Mouse (Mus musculus): ENCODE data around the gene Emid1.
"Not testable (repeated sequence)": the region's sequence is repeated elsewhere in the genome, so short reads cannot be mapped to it uniquely, and the experiment has no call there.

The Emid1 gene

DNA sequence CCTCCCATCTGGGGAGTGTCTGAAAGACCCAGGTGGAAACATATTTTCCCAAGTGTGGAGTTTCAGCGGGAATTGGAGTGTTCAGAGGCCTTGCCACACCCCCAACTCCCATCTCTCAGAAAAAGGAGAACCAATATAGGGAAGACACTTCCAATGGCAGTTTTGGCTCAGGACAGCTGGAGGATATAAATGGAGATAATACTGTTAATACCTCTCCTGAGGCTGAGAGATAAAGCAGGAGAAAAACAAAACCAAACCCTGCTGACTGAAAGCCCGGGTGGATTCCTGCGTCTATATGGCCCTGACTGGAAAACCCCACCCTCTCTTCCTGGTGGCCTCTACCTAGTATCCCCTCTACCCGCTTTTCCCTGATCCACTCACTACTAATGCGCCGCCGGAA, 49.7 kb downstream of the Emid1 start:
- DNase-seq = no peak

DNA sequence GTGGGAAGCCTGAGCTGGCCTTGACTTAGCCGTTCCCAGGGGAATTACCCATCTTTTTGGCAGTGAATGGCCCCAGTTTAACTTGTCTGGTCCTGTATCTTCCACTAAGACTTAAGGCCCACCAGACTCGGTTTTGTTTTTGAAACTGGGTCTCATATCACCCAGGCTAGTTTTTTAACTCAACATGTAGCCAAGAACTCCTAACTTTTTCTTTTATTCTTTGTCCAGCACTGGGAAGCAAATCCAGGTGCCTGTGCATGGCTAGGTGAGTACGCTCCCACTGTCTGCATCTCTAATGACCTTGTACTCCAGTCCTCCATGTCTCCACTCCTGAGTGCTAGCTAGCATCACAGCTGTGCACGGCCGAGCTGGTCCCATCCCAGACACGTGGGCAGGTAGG, 50.4 kb downstream of the Emid1 start:
- DNase-seq = peak; percentile 31

DNA sequence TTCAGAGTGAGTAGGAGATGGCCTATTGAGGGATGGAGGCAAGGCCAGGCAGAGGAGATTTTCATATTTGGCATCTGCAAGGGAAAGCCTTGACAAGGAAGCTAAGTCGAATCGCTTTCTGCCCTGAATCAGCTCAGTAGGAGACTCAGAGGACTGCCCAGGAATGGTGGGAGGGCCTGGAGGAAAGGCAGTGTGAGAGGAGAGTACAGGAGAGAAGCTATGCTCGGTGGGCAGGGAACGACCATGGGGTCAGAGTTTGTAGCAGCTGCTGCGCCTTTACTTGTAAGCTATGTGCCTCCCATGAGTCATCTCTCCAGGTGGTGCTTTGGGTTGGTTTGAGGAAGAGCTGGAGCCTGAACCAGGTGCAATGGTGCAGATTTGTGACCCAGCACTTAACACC, 51.3 kb downstream of the Emid1 start:
- DNase-seq = peak; percentile 45

DNA sequence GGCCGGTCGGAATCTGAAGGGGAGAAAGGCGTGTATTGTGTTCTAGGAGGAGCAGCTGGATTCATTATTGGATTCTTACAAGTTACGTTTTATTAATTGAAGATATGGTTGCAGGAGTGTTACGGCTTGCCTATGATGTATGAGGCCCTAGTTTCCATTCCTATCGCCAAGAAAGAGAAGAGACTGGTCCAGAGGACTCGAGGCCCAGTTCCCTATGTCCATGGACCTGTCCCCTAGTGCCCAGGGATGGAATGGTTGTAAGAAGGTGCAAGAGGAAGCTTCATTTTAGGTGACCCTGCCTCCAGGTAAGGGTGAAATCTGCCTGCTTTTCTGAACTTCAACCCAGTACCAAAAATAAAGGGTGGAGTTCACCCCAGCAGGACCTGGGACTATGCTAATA, 51.8 kb downstream of the Emid1 start:
- DNase-seq = peak; percentile 42

DNA sequence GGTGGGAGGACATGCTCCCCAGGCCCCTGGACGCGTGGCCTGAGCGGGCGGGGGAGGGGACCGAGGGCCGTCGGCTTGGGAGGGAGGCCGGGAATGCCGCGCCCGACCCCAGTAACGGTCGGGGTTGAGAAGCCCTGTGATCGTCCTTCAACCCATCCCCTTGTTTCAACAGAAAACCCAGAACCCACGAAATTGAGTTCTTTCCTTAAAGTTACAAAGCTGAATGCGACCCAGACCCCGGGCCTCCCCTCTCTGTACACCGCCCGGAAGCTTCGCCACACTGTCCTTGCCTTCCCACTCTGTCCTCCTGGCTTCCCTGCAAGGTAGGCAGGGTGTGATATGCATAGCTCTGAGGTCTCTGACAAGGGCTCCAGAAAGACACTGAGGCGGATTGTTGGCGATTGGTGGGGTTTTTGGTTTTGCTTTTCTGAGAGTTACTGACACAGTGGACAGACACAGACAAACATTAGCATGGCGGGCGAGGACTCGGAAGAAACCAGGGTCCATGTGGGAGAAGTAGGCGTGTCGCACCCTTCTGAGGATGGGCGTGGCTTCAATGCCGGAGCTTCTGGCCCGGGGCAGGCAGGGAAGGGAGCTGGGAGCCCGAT, 52.4 kb downstream of the Emid1 start:
- peak; percentile 80 for DNase-seq

DNA sequence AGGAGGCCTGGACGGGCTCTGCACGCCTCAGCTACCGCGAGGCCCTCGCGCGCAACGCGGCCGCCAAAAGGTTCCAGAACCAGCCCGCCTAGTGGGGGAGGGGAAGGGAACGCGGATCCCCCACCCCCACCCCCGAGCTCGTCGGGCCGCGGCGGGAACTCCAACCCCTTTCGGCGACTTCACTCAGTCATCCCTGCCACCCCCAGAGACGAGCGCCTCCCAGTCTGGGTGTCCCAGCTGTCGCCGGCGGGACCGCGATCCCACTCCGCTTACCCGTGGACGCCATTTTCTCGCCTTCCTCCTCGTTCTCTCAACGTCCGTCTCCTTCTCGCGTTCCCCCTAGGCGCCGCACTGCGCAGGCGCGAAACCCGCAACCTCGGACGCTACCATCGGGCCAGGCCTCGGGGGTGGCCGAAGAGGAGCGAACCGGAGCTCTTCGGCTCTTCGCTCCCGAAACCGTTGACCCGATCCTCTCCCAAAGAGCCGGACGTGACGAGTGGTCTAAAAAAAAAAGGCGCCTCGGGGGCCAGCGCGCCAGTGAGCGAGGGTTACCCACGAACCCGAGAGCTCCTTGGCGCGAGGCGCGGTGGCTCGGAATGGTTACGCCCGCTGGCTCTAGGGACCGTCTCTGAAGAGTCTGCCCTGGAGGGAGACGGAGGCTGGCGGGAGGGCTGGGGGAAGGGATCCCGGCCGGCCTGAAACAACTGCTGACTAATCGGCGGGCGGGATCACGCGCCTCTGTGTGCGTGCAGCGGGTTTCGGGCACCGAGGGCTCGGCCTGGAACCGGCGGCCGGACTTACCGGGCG, 53.1 kb downstream of the Emid1 start, which contains the start of the genes Rhbdd3 and Ewsr1:
Gene Rhbdd3, plus strand, starts transcription at position 191 of the 807 bp plus-strand sequence.
Gene Ewsr1, minus strand, starts transcription at position 531 of the 807 bp plus-strand sequence.
- peak; percentile 97 for DNase-seq

DNA sequence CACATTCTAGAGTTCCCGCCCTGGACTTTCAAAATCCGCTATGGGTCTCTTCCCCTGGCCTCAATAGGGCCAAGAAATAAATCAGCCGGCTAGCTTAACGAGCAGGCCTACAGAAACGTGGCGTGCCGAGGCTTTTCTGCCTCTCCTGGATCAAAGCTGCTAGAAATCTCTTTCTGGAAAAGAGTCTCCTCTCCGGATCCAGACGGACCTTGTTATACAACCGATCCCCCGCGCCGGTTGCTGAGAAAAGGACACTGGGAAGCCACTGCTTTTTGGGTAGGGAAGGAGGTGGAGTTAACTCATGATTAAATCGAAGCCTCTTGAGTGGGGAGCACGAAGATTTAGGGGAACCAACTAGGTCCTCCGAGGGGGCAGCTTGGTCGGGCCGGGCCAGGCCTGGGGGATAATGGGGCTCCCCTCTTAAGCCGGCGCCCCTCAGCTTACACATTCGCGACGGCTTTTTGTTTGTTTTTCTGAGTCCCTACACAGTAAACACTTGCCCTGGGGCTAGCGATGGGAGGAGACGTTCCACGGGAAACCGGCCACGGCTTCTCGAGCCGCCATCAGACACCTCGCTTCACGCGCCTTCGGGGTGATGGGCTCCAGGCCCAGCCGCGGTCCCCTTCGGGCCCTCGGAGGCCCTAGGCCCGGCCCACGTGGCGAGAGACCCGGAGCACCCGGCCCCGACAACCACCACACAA, 53.9 kb downstream of the Emid1 start:
- peak; percentile 63 for DNase-seq

DNA sequence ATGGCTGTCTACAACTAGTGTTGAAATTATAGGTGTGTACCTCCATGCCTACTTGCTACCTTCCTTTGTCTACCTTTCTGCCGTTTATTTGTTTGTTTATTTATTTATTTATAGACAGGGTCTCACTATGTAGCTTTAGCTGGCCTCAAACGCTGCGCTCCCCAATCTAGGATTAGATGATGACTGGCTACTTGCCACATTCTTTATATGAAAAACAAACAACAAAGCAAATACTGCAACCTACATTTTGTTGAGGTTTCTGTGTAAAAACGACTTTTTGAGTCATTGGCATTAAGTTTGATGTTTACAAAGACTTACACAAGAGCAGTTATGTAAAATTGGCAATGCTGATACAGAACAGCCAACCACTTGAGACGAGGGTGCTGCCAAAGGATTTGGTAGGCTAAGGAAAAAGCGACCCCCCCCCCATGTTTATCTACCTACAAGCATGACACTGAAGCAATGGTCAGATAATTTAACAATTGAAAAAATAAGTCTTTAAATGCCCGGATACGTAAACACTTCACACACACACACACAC, 55.5 kb downstream of the Emid1 start:
- DNase-seq = no peak

DNA sequence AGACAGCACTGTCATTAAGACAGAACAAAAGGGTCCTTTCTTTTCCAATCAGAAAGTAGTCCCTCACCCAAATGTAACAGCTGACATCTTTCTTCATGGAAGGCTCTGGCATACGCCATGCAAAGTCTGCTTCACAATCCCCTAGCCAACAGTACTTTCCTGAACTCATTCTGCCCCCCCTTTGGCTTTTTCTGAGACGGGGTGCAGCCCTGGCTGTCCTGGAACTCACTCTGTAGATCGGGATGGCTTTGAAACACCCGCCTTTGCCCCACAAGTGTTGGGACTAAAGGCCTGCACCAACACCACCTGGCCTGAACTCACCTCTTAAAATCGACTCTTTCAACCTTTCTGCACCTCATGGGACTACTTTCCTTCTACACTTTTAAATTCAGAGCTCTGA, 56.2 kb downstream of the Emid1 start:
- DNase-seq = no peak

DNA sequence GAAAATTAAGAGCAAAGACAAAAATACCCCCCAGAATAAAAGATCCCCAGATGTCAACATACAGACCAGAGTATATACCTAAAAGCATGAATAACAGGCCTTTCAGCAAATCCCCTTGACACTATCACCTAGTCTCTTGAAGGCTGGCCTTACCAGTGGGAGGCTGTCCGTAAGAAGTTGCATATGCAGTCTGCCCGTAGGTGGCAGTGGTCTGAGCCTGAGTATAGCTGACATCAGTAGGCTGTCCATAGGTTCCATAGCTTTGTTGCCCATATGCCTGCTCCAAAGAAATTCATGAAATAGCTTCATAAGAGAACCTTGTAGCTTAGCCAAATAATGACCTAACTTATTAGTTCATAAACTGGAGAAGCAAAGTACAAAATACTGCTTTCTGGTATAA, 60.4 kb downstream of the Emid1 start:
- DNase-seq = no peak

DNA sequence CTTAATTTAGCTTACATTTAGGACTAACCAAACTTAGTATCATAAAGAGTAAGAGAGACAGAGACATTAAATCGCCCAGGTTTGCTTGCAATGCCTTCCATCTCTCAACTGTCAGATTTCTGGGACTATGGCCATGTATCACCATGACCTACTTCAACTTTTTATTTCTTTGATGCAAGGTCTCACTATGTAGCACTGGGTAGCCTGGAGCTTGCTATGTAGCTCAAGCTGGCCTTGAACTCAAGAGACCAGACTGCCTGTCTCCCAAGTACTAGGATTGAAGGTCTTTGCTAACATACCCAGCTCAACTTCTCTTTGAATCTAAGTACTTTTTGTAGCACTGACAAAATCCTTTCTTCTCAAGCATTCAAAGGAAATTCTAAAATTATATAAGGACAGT, 62.9 kb downstream of the Emid1 start:
- DNase-seq = no peak

DNA sequence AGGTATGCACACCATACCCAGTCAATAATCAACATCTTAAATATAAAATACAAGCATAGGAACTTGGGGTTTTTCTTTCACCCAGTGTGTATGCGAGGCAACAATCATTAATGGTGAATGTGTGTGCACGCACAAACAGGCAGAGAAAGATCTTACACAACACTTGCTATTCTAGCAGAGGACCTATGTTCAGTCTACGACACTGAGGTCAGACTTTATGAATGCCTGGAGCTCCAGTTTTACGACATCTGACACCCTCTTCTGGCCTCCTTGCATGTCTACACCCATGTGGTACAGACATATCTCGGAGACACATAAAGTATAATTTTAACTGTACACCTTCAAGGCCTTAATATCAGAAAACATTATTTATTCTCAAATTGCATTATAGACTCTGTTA, 75.2 kb downstream of the Emid1 start:
- DNase-seq = not testable (repeated sequence)

DNA sequence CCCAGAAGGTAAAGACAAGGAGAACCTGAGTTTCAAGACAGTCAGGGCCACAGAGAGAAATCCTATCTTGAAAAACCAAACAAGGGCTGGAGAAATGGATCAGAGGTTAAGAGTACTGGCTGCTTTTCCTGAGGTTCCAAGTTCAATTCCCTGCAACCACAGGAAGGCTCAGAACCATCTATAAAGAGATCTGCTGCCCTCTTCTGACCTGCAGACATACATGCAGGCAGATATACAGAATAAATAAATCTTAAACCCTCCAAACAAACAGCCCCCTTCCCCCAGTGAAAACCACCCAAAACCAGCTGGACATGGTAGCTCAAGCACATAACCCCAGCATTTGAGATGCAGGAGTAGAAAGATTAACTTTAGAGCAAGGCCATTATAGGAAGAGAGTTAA, 76.3 kb downstream of the Emid1 start:
- no peak for DNase-seq

DNA sequence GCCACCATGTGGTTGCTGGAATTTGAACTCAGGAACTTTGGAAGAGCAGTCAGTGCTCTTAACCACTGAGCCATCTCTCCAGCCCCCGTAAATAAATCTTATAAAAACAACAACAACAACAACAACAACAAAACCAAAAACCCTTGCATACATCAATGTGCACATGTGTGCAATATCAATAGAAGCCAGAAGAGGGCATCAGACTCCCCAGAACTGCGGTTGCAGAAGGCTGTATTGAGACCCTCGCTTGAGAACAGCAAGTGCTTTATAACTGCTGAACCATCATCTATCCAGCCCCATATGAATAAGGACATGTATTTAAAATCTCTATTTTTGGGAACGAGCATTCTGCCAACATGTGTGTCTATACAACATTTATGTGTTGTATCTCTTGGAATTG, 77.2 kb downstream of the Emid1 start:
- DNase-seq = no peak

DNA sequence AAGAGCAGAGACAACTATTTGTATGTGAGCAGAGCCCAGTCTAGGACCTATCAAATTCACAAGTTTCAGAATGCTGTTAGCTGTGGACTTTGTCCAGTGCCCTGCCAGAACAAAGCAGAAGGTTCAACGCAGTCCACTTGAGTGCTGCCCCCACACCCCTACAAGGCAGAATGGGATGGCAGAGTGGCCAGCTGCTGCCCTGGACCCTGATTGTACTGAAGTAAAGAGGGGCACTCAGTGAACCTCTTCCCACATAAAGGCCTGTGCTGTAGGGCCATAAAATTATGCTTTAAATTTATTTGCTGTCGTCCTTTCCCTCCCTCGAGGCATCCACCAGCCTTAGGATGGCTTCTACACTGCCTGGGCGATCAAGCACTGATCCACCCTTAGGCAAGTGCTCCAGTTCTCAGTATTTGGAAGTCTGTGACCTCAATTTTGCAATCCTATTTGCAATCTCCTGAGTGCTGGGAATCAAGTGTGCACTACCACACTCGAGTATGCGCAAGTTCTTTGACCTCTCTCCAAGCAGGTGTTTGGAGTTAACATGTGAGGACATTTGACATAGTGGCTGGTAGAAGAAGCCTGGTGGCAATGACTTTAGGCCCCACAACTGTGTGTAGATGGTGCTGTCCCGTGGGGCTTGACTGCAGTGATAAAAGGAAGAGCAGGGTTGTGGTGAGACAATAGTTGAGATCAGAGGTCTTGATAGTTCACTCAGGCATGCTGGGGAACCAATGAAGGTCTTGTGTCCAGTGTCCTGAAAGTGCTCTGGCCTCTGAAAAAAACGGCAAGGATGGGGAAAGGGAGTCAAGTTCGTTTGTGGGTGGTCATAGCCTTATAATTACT, 83.7 kb downstream of the Emid1 start:
- DNase-seq = no peak

DNA sequence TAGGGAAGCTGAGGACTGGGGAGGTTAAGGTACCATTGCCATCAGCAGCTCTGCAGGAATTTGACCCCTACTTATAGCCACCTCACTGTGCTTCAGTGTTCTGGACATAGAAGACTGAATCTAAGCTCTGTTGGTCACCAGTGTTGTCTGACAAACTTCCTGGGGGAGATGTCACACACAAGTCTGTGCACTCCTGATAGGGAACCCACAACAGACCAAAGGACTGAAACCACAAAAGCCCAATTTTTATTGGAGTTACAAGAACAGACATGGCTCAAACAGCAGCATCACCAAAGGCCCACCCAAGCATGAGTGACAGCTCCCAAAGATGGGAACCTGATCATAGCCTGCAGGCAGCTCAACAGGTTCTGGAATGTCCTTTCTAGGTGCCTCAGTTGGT, 85.0 kb downstream of the Emid1 start:
- no peak for DNase-seq

DNA sequence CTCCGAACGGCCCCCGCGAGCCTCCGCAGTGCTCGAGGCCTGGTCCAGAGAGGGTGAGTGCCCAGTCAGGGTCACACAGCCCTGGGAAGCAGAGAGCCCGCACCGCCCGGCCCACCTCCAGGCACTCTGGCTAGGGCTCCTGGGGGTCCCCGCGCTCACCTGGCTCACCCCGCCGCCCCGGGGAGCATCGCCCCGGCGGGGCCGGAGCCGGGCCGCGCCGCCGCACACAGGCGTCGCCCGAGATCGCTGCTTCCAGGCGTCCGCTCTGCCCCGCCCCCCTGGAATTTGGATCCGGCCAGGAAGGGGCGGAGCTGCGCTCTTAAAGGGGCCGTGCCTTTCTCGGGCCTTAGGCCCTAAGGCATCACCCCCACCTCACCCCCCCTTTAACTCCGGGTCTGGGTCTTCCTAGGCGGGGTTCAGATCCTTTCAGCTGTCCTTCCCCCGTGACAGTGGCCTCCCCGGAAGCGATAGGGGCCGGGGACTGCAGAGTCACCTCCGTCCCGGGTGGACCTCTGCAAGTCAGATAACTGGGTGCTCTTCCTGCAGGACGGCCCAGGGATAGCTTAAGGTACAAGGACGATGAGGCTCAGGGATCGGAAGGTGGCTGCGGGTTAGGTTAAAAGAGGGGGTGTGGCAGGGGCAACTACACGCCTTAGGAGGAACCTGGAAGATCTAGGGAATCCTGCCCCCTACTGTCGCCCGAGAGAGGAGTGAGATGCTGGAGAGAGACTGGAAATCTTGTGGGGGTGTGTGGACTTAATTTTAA, 86.8 kb downstream of the Emid1 start, which contains the start of gene Gas2l1:
Gene Gas2l1, minus strand, starts transcription at position 272 of the 766 bp plus-strand sequence.
- peak; percentile 85 for DNase-seq

DNA sequence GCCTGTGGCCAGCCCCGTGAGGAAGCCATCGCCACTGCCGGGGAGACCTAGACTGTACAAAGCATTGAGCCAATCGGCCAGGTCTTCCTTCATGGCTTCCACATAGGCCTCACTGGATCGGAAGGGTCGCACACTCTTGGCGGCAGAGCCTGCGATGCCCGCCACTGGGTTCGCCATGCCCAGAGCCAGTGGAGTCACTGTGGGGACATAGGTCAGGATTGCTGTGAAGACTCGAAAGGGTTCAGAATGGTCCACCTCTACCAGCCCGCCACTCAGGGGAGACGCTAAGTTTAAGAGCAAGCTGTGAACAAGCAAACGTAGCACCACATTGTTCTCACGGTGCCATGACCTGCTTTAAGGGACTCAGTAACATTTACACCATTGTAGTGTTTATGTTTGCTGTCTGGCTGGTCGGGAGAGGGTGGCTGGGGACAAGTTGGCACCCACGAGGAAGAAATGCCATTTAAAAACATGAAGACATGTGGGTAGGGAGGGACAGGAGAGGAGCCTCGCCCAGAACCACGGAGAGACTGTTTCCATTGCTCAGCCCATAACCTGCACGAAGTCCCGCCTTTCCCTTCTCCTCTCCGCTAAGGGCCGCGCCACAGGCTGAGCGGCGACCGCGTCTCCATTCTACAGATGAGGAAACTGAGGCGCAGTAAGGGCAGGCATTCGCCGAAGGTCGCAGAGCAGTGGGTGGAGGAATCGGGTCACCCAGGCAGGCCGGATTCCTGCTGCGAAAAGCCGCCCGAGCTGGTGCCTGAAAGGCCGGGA, 87.6 kb downstream of the Emid1 start:
- DNase-seq = no peak

DNA sequence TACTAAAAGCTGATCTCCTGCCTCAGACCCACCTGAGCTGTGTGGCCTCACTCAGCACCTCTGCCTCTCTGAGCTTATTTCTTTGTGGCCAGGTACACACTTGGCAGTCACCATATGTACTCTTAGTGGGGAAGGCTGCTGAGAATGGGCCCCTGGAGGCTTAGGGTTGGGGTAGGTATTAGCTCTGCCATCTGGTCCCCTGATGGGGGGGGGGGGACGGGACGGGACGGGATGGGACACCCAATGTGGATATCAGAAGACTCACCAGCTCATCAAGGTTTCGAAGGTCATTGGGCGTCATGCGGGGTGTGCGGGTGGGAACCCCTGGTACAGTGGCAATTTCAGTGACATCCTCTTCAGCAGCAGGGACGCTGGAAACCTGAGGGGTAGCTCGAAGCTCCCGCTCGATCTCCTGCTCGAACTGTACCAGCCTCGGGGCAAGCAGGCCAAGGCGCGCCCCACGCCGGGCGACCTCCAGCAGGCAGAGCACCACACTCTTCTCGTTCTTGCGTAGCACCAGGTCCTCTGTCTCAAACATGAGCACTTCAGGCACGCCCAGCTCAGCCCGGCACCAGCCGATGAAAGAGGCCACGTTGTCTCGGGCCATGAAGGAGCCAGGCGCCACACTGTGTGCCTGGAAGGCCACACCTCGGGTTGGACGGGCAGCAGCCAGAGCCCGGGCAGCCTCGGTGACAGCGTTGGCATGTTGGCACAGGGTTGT, 88.3 kb downstream of the Emid1 start:
- no peak for DNase-seq

DNA sequence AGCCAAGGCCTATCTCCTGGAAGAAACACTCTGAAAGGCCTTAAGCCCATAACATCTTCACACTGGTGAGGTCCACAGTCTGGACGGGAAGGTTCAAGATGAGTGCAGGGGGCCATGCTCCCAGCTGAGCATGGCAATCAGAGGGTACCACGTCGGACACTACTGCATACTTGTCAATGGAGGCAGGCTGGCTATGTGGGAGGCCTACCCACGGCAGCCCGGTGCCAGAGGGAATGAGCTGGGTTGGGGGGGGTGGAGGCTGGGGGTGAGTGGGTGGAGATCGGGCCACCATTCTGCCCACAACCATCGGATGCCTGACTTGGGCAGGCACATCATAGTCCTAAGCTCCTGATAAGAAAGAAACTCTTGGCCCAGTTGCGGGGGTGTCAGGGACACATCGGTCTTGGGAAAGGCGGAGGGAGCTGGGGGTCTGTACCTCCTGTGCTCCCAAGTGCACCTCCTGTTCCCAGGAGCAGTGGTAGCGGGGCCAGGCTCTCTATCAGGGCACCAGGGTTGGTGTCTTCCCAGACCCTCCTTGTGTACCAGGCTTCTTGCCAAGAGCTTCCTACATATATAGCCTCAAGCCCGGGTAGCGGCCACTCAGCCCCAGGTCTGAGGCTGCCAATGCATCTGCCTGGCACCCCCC, 89.1 kb downstream of the Emid1 start:
- no peak for DNase-seq

Data from cerebellum, adult 11-12 months (tissue).